Mouse (Mus musculus): ENCODE results near the gene Il18rap.

Il18rap gene

GRCm38 (mm10) chr1:40514851-40515585 lies at the start of gene Il18rap:
Il18rap (plus strand) TSS chr1:40515362.
- no peak for DNase-seq

- DNase-seq, result peak; percentile 45 to 58
Measured at GRCm38 (mm10) chr1:40465477-40466430, 49.4 kb upstream of the Il18rap start, which contains the start of gene Il18r1. Il18r1 (plus strand) TSS chr1:40465552.

DNA sequence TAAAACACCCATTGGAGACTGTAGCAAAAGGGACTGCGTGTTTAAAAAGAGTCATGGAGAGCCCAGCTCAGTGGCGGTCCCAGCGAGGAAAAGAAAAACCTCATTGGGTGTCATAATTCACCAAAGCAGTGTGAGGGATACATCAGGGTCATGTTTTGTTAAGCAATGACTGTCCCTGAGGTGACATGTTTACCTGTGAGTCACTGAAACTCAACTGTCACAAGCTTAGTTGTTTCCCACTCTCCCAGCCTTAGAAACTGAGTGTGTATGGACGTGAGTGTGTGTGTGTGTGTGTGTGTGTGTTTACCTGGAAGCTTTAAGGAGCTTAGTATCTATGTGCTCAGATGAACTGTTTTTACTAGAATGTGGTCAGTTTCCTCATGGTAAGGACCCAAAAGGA lies 47.9 kb upstream of the Il18rap start:
- DNase-seq, result no peak

DNA sequence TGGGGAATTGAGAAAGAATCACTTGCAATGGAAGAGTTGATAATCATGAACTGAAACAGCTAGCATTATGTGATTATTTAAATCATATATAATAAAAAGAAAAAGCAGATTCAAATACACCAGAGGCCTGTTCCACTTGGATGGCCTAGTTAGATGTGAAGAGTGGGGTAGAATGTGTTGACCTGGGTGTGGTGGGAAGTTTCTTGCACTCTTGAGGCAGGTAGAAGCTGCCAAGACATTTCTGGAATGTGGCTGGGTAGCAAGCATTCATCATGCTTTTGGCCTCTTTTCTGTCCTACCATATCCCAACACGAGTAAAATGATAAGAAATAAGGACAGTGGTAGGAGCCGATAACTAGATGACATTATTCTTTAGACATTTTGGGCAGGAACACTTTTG lies 46.4 kb upstream of the Il18rap start:
- no peak for DNase-seq

GRCm38 (mm10) chr1:40469900-40470299 lies 45.3 kb upstream of the Il18rap start:
- no peak for DNase-seq

GRCm38 (mm10) chr1:40472401-40472800 lies 42.8 kb upstream of the Il18rap start:
- DNase-seq, result no peak

- DNase-seq, result no peak
Measured at GRCm38 (mm10) chr1:40473640-40474039, 41.5 kb upstream of the Il18rap start.

GRCm38 (mm10) chr1:40474336-40474735 lies 40.8 kb upstream of the Il18rap start:
- DNase-seq, result no peak

GRCm38 (mm10) chr1:40475697-40476096 lies 39.5 kb upstream of the Il18rap start:
- DNase-seq, result no peak

DNA sequence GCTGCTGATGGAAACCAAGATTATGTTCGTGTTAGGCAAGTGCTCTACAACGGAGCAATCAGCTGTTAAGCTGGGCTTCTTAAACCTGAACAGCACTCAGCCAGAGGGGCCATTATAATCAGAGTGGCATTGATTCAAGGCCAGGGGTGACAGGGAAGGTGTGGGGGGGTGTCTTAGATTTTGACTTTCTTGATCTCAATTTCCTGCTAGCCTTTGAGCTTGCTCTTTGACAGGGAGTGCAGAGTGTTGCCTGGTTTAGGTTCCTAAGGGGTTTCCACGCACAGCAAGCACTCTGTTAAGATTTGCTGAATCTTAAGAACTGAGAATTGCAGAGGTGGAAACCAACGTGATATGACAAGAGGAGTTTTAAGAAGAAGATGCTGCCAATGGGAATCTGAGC lies 38.4 kb upstream of the Il18rap start:
- no peak for DNase-seq

DNA sequence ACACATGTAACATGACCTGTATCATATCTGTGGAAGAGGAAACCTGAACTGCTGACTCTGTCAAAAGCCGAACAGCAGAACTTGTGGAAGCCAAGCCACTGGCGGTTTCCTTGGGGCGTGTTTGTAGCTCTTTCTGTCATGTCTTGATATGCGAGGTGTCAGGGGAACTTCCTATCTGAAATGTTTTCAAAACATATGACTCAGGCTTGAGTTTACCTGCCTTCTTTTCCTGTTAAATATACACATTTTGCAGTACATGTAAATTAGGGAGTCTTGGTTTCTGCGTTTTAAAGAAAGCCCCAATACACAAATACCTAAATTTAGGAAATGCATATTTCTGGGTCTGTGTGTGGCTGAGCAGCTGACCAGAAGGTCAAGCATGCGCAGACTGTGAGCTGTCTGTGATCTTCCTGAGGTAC lies 35.6 kb upstream of the Il18rap start:
- no peak for DNase-seq

GRCm38 (mm10) chr1:40494594-40494993 lies 20.6 kb upstream of the Il18rap start:
- DNase-seq, result no peak

GRCm38 (mm10) chr1:40499708-40500107 lies 15.5 kb upstream of the Il18rap start:
- no peak for DNase-seq

DNA sequence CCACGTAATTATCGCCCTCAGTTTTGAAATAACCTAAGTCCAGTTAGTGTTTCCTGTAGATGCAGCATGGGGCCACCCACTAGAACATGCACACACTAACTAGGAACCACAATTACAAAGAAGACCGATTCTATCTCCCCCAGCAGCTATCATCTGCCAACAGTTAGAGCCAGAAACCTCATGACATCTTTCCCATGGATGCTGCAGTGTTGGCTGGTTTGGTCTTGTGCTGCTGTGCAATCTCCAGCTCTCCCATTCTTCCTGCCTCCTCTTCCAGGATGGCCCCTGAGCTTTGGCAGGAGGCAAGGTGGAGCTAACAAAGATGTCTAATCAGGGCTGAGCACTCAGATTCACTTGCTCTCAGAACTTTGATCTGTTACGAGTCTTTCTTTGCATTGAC lies 14.0 kb upstream of the Il18rap start:
- no peak for DNase-seq

- DNase-seq, result no peak
Measured at GRCm38 (mm10) chr1:40501546-40502398, 13.4 kb upstream of the Il18rap start.

GRCm38 (mm10) chr1:40504548-40504947 lies 10.6 kb upstream of the Il18rap start:
- no peak for DNase-seq

GRCm38 (mm10) chr1:40516364-40516763 lies 1.2 kb downstream of the Il18rap start:
- no peak for DNase-seq

DNA sequence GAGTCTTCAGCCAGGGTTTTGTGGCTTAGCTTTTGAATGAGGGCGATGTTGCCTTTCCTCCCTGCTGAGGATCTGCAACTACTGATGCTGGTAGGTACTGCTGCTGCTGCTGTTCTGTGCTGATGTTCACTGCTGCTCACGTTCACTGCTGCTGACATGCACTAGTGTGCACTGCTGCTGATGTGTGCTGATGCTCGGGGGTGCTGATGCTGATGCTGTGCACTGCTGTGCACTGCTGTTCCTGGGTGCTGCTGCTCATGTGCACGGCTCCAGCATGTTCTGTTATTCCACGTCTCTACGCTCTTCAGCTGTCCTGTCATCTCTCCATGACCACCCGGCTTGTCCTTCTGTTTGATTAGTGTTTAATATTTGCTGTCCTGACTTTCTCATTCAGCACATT lies 7.8 kb downstream of the Il18rap start:
- DNase-seq, result no peak

DNA sequence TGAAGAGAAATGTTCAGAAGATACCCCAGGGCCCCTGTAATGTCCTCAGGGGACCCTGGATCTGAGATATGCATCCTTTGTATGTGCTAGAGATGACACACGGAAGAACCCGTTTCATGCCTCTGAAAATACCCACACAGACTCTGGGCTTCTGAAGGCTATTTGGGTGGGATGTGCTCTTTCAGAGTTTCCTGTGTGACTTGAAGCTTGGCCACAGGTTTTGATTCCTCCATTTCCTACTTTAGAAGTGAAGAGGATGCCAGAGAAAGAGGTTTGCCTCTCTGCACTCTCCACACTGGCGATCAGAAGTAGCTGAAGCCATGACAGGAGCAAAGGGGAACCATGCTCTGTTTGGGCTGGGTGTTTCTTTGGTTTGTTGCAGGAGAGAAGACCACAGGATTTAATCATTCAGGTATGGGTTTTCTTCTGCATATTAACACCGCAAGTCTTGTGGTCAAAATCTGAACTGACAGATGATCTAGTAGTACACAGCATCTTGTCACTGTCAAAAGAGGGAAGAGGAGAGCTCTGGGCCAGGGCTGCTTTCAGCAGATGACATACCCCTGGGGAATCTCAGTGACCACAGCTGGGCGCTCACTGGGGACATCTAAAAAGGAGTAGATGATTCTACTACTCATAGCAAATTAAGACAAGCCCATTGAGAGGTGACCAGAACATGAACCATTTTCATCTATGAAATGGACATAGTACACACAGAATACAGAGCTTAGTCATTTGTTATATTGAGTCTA lies 9.0 kb downstream of the Il18rap start:
- DNase-seq, result no peak

GRCm38 (mm10) chr1:40529287-40529686 lies 14.1 kb downstream of the Il18rap start:
- no peak for DNase-seq

DNA sequence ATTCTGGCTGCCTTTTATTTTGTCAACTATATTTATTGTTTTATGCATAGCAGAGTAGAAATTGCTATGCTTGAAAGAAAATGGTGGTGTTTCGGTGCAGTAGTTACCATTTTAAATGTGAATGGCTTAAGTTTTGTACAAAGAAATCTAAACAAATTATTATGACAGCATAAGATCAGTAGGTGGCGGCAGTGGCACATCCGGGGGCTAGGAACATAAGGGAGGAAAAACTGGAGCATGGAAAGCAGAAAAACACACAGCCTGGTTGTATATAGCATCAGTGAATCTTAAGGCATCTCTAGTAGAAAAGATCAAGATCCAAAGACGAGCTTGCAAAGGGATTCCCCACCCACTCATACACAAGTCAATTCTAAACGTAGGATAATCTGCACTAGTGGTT lies 22.4 kb downstream of the Il18rap start:
- DNase-seq, result peak; percentile 10 to 12

DNA sequence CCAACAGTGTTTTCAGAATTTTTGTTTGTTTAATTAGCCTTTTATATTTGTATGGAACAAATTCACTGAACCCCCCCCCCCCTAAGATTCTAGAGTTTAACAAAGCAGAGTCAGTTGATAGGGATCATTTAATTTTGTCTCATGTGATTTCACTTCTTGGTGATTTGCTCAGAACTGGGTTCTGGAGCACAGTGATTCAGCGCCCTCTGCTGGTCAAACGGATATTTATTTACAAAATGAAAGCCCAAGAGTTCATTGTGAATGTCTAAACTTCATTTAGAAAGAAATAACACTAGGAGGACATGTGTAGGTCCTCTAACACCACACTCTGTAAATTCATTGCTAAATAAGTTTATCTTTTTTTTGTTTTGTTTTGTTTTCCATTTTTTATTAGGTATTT lies 29.5 kb downstream of the Il18rap start:
- DNase-seq, result peak; percentile 71 to 73

Data from kidney, postnatal 4 days (tissue).